Mouse (Mus musculus) liver, adult 2 months (tissue): ENCODE measurements around the gene Tbl2.

Source experiments
- CTCF ChIP-seq: fragments of 200-500 bp; IDR thresholded peaks from 2 replicates; pipeline ENCODE4 v1.5.1; 2011; ENCODE audit warnings: low read depth, low read length, control low read depth
- POLR2A ChIP-seq: fragments of 200-500 bp; IDR thresholded peaks from 2 replicates; pipeline ENCODE4 v1.6.1; 2011; ENCODE audit warnings: low read length, control low read depth; ENCODE audit not compliant: insufficient read depth; ENCODE audit errors: extremely low read depth

GRCm38 (mm10) chr5:135115241-135115640, 34.2 kb upstream of the Tbl2 start:
- TF ChIP-seq CTCF (no peak), POLR2A (no peak)
